Mouse (Mus musculus) cerebellum, postnatal 10 days (tissue): ENCODE results near the gene Lingo4.

ENCODE experiments used
- DNase-seq, 2 experiments: peaks; one replicate each; pipeline ENCODE4 v3.0.0; 2021; ENCODE audit warnings: mixed read lengths in 2 of 2

Lingo4 gene

GRCm38 (mm10) chr3:94388047-94388446 lies 10.3 kb upstream of the Lingo4 start:
- no peak for DNase-seq

GRCm38 (mm10) chr3:94389420-94389819 lies 8.9 kb upstream of the Lingo4 start:
- no peak for DNase-seq

GRCm38 (mm10) chr3:94391001-94391400 lies 7.3 kb upstream of the Lingo4 start:
- peak; percentile 90 for DNase-seq

- no peak for DNase-seq
Observed at GRCm38 (mm10) chr3:94392128-94392527, 6.2 kb upstream of the Lingo4 start.

- DNase-seq, result no peak
Observed at GRCm38 (mm10) chr3:94393049-94393448, 5.3 kb upstream of the Lingo4 start.

GRCm38 (mm10) chr3:94396336-94396735 lies 2.0 kb upstream of the Lingo4 start:
- no peak for DNase-seq

- DNase-seq, result no peak
Observed at GRCm38 (mm10) chr3:94396851-94397250, 1.5 kb upstream of the Lingo4 start.

- peak; percentile 70 to 75 for DNase-seq
Observed at GRCm38 (mm10) chr3:94398943-94399481, 695 bp downstream of the Lingo4 start.

GRCm38 (mm10) chr3:94399663-94400310 lies 1.5 kb downstream of the Lingo4 start:
- peak in 1 of 2 experiments; percentile 37 for DNase-seq

- no peak for DNase-seq
Observed at GRCm38 (mm10) chr3:94402451-94402850, 4.1 kb downstream of the Lingo4 start.

- no peak for DNase-seq
Observed at GRCm38 (mm10) chr3:94404366-94405054, 6.2 kb downstream of the Lingo4 start.

- no peak for DNase-seq
Observed at GRCm38 (mm10) chr3:94405561-94405960, 7.2 kb downstream of the Lingo4 start.

GRCm38 (mm10) chr3:94412530-94412929 lies 14.2 kb downstream of the Lingo4 start:
- no peak for DNase-seq

GRCm38 (mm10) chr3:94413031-94413679 lies 14.8 kb downstream of the Lingo4 start, which contains the start of gene Tdrkh:
Gene Tdrkh, plus strand, starts transcription at chr3:94413273.
- peak; percentile 97 to 98 for DNase-seq

GRCm38 (mm10) chr3:94430980-94431379 lies 32.7 kb downstream of the Lingo4 start:
- no peak for DNase-seq

GRCm38 (mm10) chr3:94434305-94434704 lies 36.0 kb downstream of the Lingo4 start:
- no peak for DNase-seq

- no peak for DNase-seq
Observed at GRCm38 (mm10) chr3:94436420-94436819, 38.1 kb downstream of the Lingo4 start.

- DNase-seq, result peak; percentile 44 to 53
Observed at GRCm38 (mm10) chr3:94441182-94441581, 42.9 kb downstream of the Lingo4 start.

GRCm38 (mm10) chr3:94442951-94443596 lies 44.8 kb downstream of the Lingo4 start, which contains the start of gene Mrpl9:
Gene Mrpl9, plus strand, starts transcription at chr3:94443318.
- DNase-seq, result peak; percentile 97 to 99

- DNase-seq, result no peak
Observed at GRCm38 (mm10) chr3:94443597-94443964, 45.3 kb downstream of the Lingo4 start, which contains the start of gene Oaz3. Gene Oaz3, minus strand, starts transcription at chr3:94443915.

GRCm38 (mm10) chr3:94449377-94449776 lies 51.1 kb downstream of the Lingo4 start:
- DNase-seq, result no peak
